Mouse (Mus musculus) forebrain, embryonic 13.5 days (tissue): ENCODE results near the gene Srp54c. TPM values are rescaled to one million over a fixed set of nuclear protein-coding genes. Genes with fewer than 3 reads are reported as not detected.

Experiments used
- ATAC-seq: fragments of 200-750 bp; cut with Nextera tagmentation; 2 replicates; pipeline ENCODE4 v1.8.0; 2017
- H3K27ac ChIP-seq: fragments of 300-500 bp; sonication (generic); 2 replicates; pipeline ENCODE4 v1.5.1; 2015; ENCODE audit warnings: inconsistent platforms, mild to moderate bottlenecking, moderate library complexity
- H3K27me3 ChIP-seq: fragments of 300-500 bp; sonication (generic); 2 replicates; pipeline ENCODE4 v1.6.1; 2015; ENCODE audit warnings: mild to moderate bottlenecking, inconsistent platforms
- H3K36me3 ChIP-seq: fragments of 300-500 bp; sonication (generic); 2 replicates; pipeline ENCODE4 v1.6.1; 2015; ENCODE audit warnings: mild to moderate bottlenecking, inconsistent platforms; ENCODE audit not compliant: poor library complexity, severe bottlenecking
- H3K4me1 ChIP-seq: fragments of 300-500 bp; sonication (generic); 2 replicates; pipeline ENCODE4 v1.6.1; 2015; ENCODE audit warnings: inconsistent platforms
- H3K4me2 ChIP-seq: fragments of 300-500 bp; sonication (generic); 2 replicates; pipeline ENCODE4 v1.6.1; 2015; ENCODE audit warnings: inconsistent platforms, mild to moderate bottlenecking, moderate library complexity
- H3K4me3 ChIP-seq: fragments of 300-500 bp; sonication (generic); 2 replicates; pipeline ENCODE4 v1.5.1; 2015; ENCODE audit warnings: mild to moderate bottlenecking, inconsistent platforms
- H3K9ac ChIP-seq: fragments of 300-500 bp; sonication (generic); 2 replicates; pipeline ENCODE4 v1.6.1; 2015; ENCODE audit warnings: mild to moderate bottlenecking, inconsistent platforms
- H3K9me3 ChIP-seq: fragments of 300-500 bp; sonication (generic); replicated peaks from 2 replicates; pipeline ENCODE4 v1.6.1; 2016; ENCODE audit warnings: inconsistent platforms
- WGBS: fragments of 180-500 bp; shearing (Covaris S2); methylation state at CpG from one replicate; pipeline ENCODE4 v1.1.7; 2015; 5-methylcytosine and 5-hydroxymethylcytosine counted together
- polyA plus RNA-seq: library from polyadenylated mRNA; unstranded; fragments of >200 nt; fragmentation: Nextera tagmentation; extraction: Ambion mirVana; gene quantifications from 2 replicates; pipeline ENCODE4 v1.2.1, GENCODE M21; 2015

Gene Srp54c
- polyA plus RNA-seq, 1 experiment from 2014 or later, result 81.4 TPM

DNA sequence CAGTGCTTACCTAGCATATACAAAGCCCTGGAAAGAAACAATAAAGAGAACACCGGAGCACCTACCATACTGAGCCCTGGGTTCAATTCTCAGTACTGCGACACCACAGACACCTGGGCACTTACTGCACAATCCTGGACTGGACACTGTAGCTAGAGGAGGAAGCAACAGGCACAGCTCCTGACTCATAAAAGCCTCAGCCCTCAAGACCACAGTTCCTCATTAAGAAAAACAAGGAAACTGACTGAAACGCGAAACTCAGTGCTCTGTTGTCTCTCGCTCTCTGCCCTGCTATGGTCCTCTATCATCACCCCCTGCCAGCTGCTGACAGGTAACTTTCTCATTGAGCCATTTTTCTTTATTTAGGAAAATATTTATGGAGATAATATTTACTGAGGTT is 69.4 kb downstream of the Srp54c start, which contains the start of gene 1110008L16Rik:
TSS of gene 1110008L16Rik (plus strand) at position 242 of the 400 bp plus-strand sequence.
- ATAC-seq, result no peak
- Histone ChIP-seq H3K4me2 (no peak within 1 kb of the TSS), H3K36me3 (peaks cover 45% of the 10 kb centered on the region), H3K9me3 (no peaks in the 10 kb centered on the region), H3K9ac (no peak within 1 kb of the TSS; the same call in 1 of the 2 replicates), H3K27me3 (no peaks in the 10 kb centered on the region), H3K27ac (no peak within 1 kb of the TSS), H3K4me1 (peaks cover 33% of the 10 kb centered on the region), H3K4me3 (no peak within 1 kb of the TSS)
- 90% methylated on average over 5 of the region's 5 CpGs for WGBS

DNA sequence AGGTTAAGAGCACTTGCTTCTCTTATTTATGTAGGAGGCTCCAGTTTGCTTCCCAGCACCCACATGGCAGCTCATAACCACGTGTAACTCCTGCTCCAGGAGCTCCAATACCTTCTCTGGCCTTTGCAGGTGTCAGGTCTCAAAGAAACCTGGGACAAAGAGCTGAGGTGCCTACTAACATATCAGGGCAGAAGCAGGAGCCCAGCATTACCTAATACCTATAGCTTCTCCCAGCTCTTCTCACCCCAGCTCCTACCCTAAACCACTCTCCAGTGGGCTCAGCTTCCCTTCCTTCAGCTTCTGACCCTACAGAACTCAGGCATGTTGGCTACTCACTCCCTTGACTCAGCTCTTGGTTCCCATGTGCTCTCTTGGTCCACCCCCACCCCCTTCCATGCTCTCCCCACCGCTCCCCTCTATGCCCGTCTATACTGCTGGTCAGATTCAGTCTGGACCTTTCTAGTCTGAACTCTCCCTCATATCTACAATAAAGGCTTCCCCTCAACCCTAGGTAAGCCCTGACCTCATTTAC is 70.9 kb downstream of the Srp54c start:
- no peak for ATAC-seq
- Histone ChIP-seq H3K27me3 (no peaks in the 10 kb centered on the region), H3K36me3 (peaks cover 32% of the 10 kb centered on the region), H3K27ac (no peak overlapping the region), H3K4me3 (peak overlapping the region; percentile 71), H3K4me2 (peak overlapping the region; percentile 70), H3K9ac (peak overlapping the region; percentile 80; the same call in 1 of the 2 replicates), H3K4me1 (peaks cover 33% of the 10 kb centered on the region), H3K9me3 (no peaks in the 10 kb centered on the region)
- WGBS, result 87% methylated on average over 3 of the region's 3 CpGs

GRCm38 (mm10) chr12:55301472-55302300 is 71.7 kb downstream of the Srp54c start:
- Histone ChIP-seq H3K4me2 (peak overlapping the region; percentile 70), H3K36me3 (peaks cover 32% of the 10 kb centered on the region), H3K27me3 (no peaks in the 10 kb centered on the region), H3K4me3 (peak overlapping the region; percentile 71), H3K9ac (peak overlapping the region; percentile 80), H3K27ac (peak overlapping the region; percentile 88), H3K4me1 (peaks cover 33% of the 10 kb centered on the region), H3K9me3 (no peaks in the 10 kb centered on the region)
- 46% methylated on average over 11 of the region's 11 CpGs for WGBS
- ATAC-seq, result no peak

DNA sequence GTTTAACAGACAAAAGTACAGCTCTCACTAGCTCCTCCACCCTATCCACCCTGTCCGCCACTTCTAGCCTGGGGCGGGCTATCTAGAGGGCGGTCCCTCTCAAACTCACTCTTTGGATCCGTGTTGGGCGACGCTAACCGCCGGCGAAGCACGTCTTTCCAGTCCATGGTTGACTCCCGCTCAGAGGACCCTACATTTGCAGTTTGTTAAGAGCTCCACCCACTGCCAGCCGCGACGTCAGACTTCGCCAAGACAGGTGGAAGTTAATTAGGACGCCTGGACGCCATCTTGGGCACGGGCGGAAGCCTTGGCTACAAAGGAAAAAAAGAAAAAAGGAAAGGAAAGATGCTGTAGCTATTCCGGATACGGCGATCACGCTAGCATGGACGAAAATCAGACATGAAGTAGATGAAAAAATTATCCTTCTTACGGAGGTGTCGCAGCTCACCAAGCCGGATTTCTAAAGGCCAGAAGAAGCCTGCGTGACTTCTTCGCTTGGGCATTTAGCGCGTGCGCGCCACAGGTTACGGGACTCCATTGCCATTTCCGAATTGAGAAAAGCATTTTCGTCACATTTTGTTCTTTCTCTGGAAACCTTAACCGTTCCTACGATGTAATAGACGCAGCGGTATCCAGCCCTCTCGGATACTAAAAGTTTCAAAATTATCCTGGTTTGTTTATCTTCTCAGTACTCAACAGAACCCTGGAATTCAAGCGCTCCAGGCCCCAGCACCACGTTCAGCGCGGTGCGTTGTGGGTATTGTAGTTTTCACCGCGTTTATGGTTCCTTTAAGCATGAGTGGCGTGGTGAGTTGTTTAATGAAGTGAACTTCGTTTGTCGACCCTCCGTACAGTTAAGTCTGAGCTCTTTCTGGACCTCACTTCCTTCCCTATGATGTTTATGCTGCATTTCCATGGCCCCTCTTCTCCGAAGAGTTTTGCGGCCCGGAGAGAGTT is 72.8 kb downstream of the Srp54c start, which contains the start of gene Ppp2r3c:
TSS of gene Ppp2r3c (minus strand) at position 514 of the 957 bp plus-strand sequence.
- H3K9me3 ChIP-seq, result no peaks in the 10 kb centered on the region
- peak; percentile 96 for ATAC-seq
- WGBS, result under 1% methylated on average over 55 of the region's 55 CpGs
- peak within 1 kb of the TSS; percentile 80 for H3K9ac ChIP-seq
- H3K4me1 ChIP-seq, result peaks cover 34% of the 10 kb centered on the region
- no peaks in the 10 kb centered on the region for H3K27me3 ChIP-seq
- H3K4me2 ChIP-seq, result peak within 1 kb of the TSS; percentile 70
- H3K4me3 ChIP-seq, result peak within 1 kb of the TSS; percentile 71
- peak within 1 kb of the TSS; percentile 88 for H3K27ac ChIP-seq
- peaks cover 22% of the 10 kb centered on the region for H3K36me3 ChIP-seq

- peaks cover 18% of the 10 kb centered on the region for H3K36me3 ChIP-seq
- H3K27ac ChIP-seq, result no peak overlapping the region
- H3K4me3 ChIP-seq, result no peak overlapping the region
- no peak overlapping the region for H3K9ac ChIP-seq
- no peak for ATAC-seq
- H3K4me2 ChIP-seq, result no peak overlapping the region
- 95% methylated on average over 4 of the region's 4 CpGs for WGBS
- H3K9me3 ChIP-seq, result no peaks in the 10 kb centered on the region
- no peaks in the 10 kb centered on the region for H3K27me3 ChIP-seq
- H3K4me1 ChIP-seq, result peaks cover 19% of the 10 kb centered on the region
Measured at GRCm38 (mm10) chr12:55306371-55306770, 76.4 kb downstream of the Srp54c start.

GRCm38 (mm10) chr12:55307566-55307965 is 77.6 kb downstream of the Srp54c start:
- peak overlapping the region; percentile 9; the same call in 1 of the 2 replicates for H3K4me2 ChIP-seq
- no peaks in the 10 kb centered on the region for H3K27me3 ChIP-seq
- no peak overlapping the region for H3K9ac ChIP-seq
- H3K4me1 ChIP-seq, result peaks cover 13% of the 10 kb centered on the region
- H3K9me3 ChIP-seq, result no peaks in the 10 kb centered on the region
- H3K27ac ChIP-seq, result no peak overlapping the region
- 62% methylated on average over 6 of the region's 6 CpGs for WGBS
- peaks cover 20% of the 10 kb centered on the region for H3K36me3 ChIP-seq
- ATAC-seq, result no peak
- no peak overlapping the region for H3K4me3 ChIP-seq

GRCm38 (mm10) chr12:55308731-55309130 is 78.8 kb downstream of the Srp54c start:
- Histone ChIP-seq H3K4me3 (no peak overlapping the region), H3K4me2 (no peak overlapping the region), H3K27ac (no peak overlapping the region), H3K36me3 (peaks cover 20% of the 10 kb centered on the region), H3K9ac (no peak overlapping the region), H3K27me3 (no peaks in the 10 kb centered on the region), H3K9me3 (no peaks in the 10 kb centered on the region), H3K4me1 (peaks cover 9% of the 10 kb centered on the region)
- WGBS, result 97% methylated on average over 9 of the region's 9 CpGs
- no peak for ATAC-seq

DNA sequence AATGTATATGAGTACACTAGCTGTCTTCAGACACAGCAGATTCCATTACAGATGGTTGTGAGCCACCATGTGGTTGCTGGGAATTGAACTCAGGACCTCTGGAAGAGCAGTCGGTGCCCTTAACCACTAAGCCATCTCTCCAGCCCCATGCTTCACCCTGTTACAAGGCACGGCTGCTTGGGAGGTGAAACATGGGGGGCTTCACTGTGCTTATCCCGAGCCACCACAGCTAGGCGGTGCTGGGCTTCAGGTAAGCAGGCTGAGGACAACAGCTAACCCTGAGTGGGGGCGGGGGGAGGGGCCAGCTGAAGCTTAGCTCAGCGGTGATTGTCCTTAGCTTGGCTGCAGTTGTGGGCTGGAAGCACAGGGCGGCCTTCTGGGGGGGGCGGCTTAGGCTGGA is 79.5 kb downstream of the Srp54c start:
- no peak for ATAC-seq
- Histone ChIP-seq H3K4me3 (no peak overlapping the region), H3K4me2 (no peak overlapping the region), H3K9ac (no peak overlapping the region), H3K27me3 (no peaks in the 10 kb centered on the region), H3K9me3 (no peaks in the 10 kb centered on the region), H3K4me1 (0 out of 2 replicates have a peak, but pooled peaks cover 4% of the 10 kb centered on the region), H3K36me3 (peaks cover 20% of the 10 kb centered on the region), H3K27ac (no peak overlapping the region)
- WGBS, result 71% methylated on average over 8 of the region's 8 CpGs

- WGBS, result 86% methylated on average over 7 of the region's 7 CpGs
- no peak overlapping the region for H3K9ac ChIP-seq
- H3K4me3 ChIP-seq, result no peak overlapping the region
- H3K36me3 ChIP-seq, result peaks cover 17% of the 10 kb centered on the region
- H3K27ac ChIP-seq, result no peak overlapping the region
- H3K27me3 ChIP-seq, result no peaks in the 10 kb centered on the region
- H3K4me2 ChIP-seq, result no peak overlapping the region
- 0 out of 2 replicates have a peak, but pooled peaks cover 4% of the 10 kb centered on the region for H3K4me1 ChIP-seq
- no peak for ATAC-seq
- H3K9me3 ChIP-seq, result no peaks in the 10 kb centered on the region
Measured at GRCm38 (mm10) chr12:55311841-55312240, 81.9 kb downstream of the Srp54c start.
